Mouse (Mus musculus): ENCODE measurements around the gene Rab30.

DNA sequence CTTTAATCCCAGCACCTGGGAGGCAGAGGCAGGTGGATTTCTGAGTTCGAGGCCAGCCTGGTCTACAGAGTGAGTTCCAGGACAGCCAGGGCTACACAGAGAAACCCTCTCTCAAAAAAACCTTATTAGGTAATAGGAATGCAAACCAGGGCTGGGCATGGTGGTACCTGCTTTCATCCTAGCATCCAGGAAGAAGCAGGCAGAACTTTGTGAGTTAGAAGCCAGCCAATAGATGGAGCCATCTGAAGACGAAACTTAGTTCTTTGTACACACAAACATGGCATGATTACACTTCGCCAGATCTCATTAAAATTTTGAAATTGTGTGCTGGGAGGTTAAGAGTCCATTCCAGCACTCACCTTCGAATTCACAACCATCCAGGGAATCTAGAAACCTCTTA lies 10.9 kb upstream of the Rab30 start:
- no peak for TF ChIP-seq POLR2A (IDR thresholded peaks at IDR 0.05; ENCODE audit: borderline replicate concordance, extremely low read depth, insufficient read depth, insufficient read length, poor library complexity, severe bottlenecking)
- TF ChIP-seq CTCF (IDR thresholded peaks at IDR 0.05; ENCODE audit: borderline replicate concordance, extremely low read depth, insufficient read depth, insufficient read length): no peak
